16 mouse cellular contexts compared by ENCODE assay signal in genomic region chr6:127500806-127501205, GRCm38 (mm10).
"Had no signal": no experiment of that assay in that cellular context is flagged by ENCODE, and none has a peak within 500 bp of the region (broad histone marks: within the 10 kb centered on the region; RNA-seq: fewer than 3 reads in every experiment).

No protein-coding gene starts in this region.

- DNase-seq: kidney, adult 8-10 months; kidney, postnatal 10 days; kidney, postnatal 36 days; layer of hippocampus, postnatal 36 days; liver, embryonic 13.5 days; lung, embryonic 14.5 days; lung, postnatal 36 days; right cerebral cortex, adult 18-20 months; right cerebral cortex, postnatal 14 days; right cerebral cortex, postnatal 4 days; thymus, adult 18-20 months; thymus, postnatal 36 days had no signal

- H3K36me3 ChIP-seq: kidney, embryonic 15.5 days; liver, embryonic 13.5 days had no signal

- H3K4me2 ChIP-seq: kidney, embryonic 15.5 days; liver, embryonic 13.5 days; lung, embryonic 14.5 days; midbrain, embryonic 13.5 days had no signal

- H3K4me3 ChIP-seq: kidney, embryonic 15.5 days; left cerebral cortex, adult 2 months; liver, embryonic 13.5 days; midbrain, embryonic 10.5 days; midbrain, embryonic 13.5 days had no signal

- H3K27me3 ChIP-seq: kidney, embryonic 15.5 days; liver, embryonic 13.5 days; midbrain, embryonic 13.5 days had no signal
